Mouse (Mus musculus) megakaryocyte, embryonic 14.5 days (primary cell): ENCODE data around the gene Gimd1.

Source experiments
- FLI1 ChIP-seq: IDR thresholded peaks from 2 replicates; pipeline ENCODE4 v1.6.1; 2012; ENCODE audit warnings: low read length, inconsistent platforms, mixed read lengths
- GATA1 ChIP-seq: IDR thresholded peaks from 3 replicates; pipeline ENCODE4 v1.6.1; 2012; ENCODE audit warnings: mixed read lengths, low read length, inconsistent platforms, borderline replicate concordance

DNA sequence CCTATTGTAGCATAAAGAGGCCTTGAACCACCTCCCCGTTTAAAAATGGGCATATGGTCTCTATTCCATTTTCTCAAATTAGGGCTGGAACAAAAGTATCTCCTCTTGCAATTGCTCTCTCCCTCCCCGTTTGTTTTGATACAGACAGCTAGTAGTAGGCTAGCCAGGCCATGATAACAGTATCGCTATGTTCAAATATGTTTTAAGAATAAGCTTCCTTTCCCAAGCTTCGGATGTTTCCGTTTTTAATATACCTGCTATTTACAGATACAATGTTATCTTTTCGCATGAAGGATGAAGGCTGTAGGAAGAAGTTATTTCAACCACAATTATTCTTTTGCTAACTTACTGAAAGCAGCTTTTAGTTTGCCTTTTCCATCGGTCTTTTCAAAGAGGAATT is 19.7 kb downstream of the Gimd1 start:
- TF ChIP-seq GATA1 = no peak
- no peak for TF ChIP-seq FLI1
